Mouse (Mus musculus) embryonic stem cell, embryonic (primary cell): ENCODE data around the gene Tcf25.

Source experiments
- CTCF ChIA-PET, 4 experiments: fragments of 300-600 bp in 2 of 4; fragments of 350-600 bp in 2 of 4; sonication (Branson Sonifier 250); formaldehyde crosslinking; loops; one replicate each; lab custom pipeline; 2022; ENCODE audit warnings: inconsistent platforms in 2 of 4; lab: Charles Lee
- POLR2A ChIA-PET, 4 experiments: fragments of 300-600 bp in 2 of 4; fragments of 350-600 bp in 2 of 4; sonication (Branson Sonifier 250); formaldehyde crosslinking; loops; one replicate each; lab custom pipeline; 2022; ENCODE audit warnings: antibody characterized with exemption in 4 of 4, inconsistent platforms in 1 of 4; lab: Charles Lee

Gene Tcf25

DNA sequence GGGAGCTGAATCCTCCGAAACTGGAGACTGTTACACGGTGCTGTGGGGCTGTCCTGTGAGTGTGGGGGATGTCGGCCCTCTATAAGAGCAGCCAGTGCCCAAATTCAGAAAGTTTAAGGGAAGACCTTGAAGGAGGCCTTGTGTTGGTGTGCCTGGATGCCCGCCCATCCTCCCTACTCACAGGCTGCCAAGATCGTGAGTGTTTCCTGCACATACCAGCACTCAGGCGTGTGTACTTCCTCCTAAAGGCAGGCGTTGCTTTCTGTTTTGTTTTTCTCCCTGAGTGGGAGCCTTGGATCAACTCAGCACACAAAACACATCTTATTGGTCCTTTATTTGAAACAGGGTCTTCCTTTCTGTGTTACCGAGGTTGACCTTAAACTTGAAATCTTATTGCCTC lies 31.3 kb upstream of the Tcf25 start:
- POLR2A ChIA-PET, result interaction anchor here in 3 of 4 experiments (0.5 to 7.1 kb wide), 17 partner anchors 10 to 235 kb away, joined by 3 to 65 read pairs (median 6); partner anchors contain the start of genes Spire2 (in 2 of the 3), Mc1r (in 1 of the 3) and Tcf25 (in 1 of the 3)
- CTCF ChIA-PET, result interaction anchor here in 3 of 4 experiments (0.5 to 2.1 kb wide), 5 partner anchors 11 to 52 kb away, joined by 3 to 10 read pairs (median 6); no protein-coding TSS in a partner anchor

DNA sequence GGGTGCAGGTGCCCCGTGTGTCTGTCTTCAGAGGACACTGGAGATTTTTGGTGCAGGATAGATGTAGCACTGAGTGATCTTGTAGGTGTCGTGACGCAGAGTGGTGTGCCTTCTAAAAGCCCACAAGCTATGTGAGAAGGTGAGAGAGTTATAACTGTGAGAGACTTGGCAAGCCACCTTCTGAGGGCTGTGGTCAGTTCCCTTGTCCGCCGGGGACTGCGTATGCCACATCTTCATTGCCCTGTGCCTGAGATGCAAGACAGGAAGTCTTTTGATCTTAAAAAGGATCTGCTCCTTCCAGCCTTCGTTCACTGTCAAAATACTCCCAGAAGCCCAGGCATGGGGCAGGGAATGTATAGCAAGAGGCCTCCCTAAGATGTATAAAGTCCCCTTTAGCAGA lies 30.6 kb upstream of the Tcf25 start:
- ChIA-PET CTCF (interaction anchor here in 3 of 4 experiments (0.7 to 2.1 kb wide), 10 partner anchors 9 to 70 kb away, joined by 3 to 10 read pairs (median 5); partner anchors contain the start of gene Mc1r (in 1 of the 3)), POLR2A (interaction anchor here in 3 of 4 experiments (0.8 to 7.1 kb wide), 13 partner anchors 8 to 128 kb away, joined by 3 to 65 read pairs (median 6); partner anchors contain the start of genes Tcf25 (in 3 of the 3), Spire2 (in 2 of the 3) and Tubb3 (in 1 of the 3))

DNA sequence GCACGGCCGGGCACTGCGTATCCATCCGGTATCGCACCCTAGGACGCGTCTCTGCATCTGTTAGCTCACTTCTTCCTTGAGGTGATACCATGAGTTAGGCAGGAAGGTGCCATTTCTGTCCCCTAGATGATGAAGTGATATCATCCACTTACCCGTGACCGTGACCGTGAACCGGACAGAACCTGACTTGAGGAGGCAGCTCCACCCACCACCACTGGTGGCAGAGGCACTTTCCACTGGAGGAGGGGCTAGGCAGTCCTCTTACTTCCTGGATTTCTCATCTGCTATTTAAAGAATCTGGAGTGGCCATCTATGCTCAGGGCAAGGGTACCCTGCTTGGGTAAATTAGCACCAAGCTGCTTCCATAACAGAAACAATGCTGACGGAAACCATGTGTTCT lies 30.1 kb upstream of the Tcf25 start:
- CTCF ChIA-PET, result interaction anchor here in 3 of 4 experiments (0.7 to 2.1 kb wide), 12 partner anchors 9 to 69 kb away, joined by 3 to 10 read pairs (median 4); partner anchors contain the start of gene Mc1r (in 1 of the 3)
- POLR2A ChIA-PET, result interaction anchor here in 3 of 4 experiments (0.7 to 7.1 kb wide), 20 partner anchors 9 to 240 kb away, joined by 3 to 65 read pairs (median 3); partner anchors contain the start of genes Tcf25 (in 3 of the 3), Spire2 (in 2 of the 3) and Tubb3 (in 1 of the 3)

DNA sequence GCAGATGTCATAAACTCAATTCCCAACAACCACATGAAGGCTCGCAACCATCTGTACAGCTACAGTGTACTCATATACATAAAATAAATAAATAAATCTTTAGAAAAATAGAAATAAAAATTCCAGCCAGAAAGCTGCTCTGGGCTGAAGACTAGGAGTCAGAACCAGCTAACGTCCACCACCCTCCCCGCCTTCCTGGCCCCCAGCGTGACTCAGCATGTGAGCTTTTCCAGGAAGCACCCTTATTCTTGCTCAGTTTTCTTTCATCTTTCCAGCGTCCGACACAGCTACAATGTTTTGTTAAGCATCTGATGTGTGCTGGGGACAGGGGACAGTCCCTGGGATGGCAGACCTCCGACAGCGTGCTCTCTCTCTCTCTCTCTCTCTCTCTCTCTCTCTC lies 28.4 kb upstream of the Tcf25 start:
- POLR2A ChIA-PET, result interaction anchor here (0.6 to 7.1 kb wide), 9 partner anchors 8 to 403 kb away, joined by 3 to 65 read pairs (median 13); partner anchors contain the start of gene Tcf25 (in 3 of the 4)
- CTCF ChIA-PET, result interaction anchor here in 3 of 4 experiments (0.6 to 1.9 kb wide), 6 partner anchors 22 to 132 kb away, joined by 3 to 15 read pairs (median 4); partner anchors contain the start of genes Chmp1a (in 1 of the 3), Mc1r (in 1 of the 3) and Spata33 (in 1 of the 3)

DNA sequence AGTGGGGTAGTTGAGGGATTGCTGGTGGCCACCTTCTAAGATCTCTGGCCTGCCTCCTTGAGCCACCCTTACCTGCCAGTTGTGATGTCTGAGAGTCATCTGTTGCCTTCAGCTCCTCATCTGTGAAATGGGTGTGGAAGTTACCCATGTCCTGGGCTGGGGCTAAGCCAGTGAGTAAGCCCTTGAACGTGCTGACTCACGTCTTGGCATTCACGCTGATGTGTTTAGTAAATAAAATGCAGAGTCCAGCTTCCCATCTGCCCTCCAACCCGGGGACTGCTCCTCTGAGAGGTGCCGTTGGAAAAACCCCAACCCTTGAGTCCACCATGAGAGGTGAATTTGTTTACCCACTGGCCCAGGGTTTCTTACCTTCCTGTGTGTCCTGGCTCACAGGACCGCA lies 27.7 kb upstream of the Tcf25 start:
- CTCF ChIA-PET, result interaction anchor here in 2 of 4 experiments (0.9 to 1.2 kb wide), 2 partner anchors 23 to 62 kb away, joined by 3 to 5 read pairs; partner anchors contain the start of gene Mc1r (in 1 of the 2)
- POLR2A ChIA-PET, result no interaction called here

- POLR2A ChIA-PET, result interaction anchor here in 1 of 4 experiments (0.5 to 1.5 kb wide), 5 partner anchors 8 to 107 kb away, joined by 3 to 6 read pairs (median 3); no protein-coding TSS in a partner anchor
These were observed 26.3 kb upstream of the Tcf25 start for GRCm38 (mm10) chr8:123347293-123347692.

GRCm38 (mm10) chr8:123348237-123348843 lies 25.2 kb upstream of the Tcf25 start:
- ChIA-PET POLR2A (interaction anchor here in 2 of 4 experiments (0.7 to 1.5 kb wide), 4 partner anchors 9 to 106 kb away, joined by 3 to 6 read pairs (median 4); no protein-coding TSS in a partner anchor), CTCF (interaction anchor here in 3 of 4 experiments (0.6 to 1.1 kb wide), 5 partner anchors 9 to 468 kb away, joined by 3 to 6 read pairs (median 3); partner anchors contain the start of gene Mc1r (in 1 of the 3))

More at GRCm38 (mm10) chr8:123347293-123347692, 26.3 kb upstream of the Tcf25 start:
- CTCF ChIA-PET, result interaction anchor here in 1 of 4 experiments (0.8 kb wide), 1 partner anchor 12 kb away, joined by 3 read pairs; no protein-coding TSS in a partner anchor

DNA sequence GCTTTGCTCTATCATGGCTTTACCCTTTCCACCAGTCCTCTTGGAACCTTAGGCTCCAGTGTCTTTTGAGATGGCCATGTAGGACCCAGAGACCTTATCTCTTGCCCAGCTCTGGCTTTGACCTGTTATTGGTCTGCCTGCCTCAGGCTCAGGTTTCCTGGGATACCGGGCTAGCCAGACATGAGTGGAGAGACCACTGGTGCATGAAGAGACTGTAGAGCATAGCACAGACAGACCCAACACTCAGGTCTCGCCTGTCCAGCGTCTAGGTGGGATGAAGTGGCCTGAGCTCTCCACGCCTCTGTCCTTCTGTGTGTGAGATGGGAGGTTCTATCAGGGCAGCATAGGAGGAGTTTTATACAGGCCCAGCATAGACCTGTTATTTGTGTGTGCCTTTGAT lies 24.5 kb upstream of the Tcf25 start:
- POLR2A ChIA-PET, result no interaction called here
- CTCF ChIA-PET, result interaction anchor here in 2 of 4 experiments (0.6 to 1.1 kb wide), 3 partner anchors 26 to 468 kb away, joined by 3 to 6 read pairs (median 5); no protein-coding TSS in a partner anchor

DNA sequence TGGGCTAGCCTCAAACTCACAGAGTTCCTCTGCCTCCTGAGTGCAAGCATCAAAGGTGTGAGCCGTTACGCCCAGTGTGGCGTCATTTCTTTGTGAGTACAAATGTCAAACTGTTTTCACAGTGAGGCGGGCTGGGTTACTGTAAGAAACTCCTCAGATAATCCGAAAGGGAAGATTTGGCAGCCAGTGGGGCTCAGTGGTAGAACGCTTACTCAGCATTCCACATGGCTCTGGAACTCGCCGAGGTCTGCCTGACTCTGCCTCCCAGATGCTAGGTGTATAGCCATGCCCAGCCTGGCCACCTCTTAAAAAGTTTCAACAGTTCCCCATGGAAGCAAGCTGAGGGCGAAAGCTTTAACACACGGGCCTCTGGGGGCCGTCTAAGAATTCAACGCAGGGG lies 21.4 kb upstream of the Tcf25 start:
- POLR2A ChIA-PET, result interaction anchor here in 3 of 4 experiments (0.6 to 7.5 kb wide), 7 partner anchors 8 to 20 kb away, joined by 3 to 65 read pairs (median 4); no protein-coding TSS in a partner anchor

DNA sequence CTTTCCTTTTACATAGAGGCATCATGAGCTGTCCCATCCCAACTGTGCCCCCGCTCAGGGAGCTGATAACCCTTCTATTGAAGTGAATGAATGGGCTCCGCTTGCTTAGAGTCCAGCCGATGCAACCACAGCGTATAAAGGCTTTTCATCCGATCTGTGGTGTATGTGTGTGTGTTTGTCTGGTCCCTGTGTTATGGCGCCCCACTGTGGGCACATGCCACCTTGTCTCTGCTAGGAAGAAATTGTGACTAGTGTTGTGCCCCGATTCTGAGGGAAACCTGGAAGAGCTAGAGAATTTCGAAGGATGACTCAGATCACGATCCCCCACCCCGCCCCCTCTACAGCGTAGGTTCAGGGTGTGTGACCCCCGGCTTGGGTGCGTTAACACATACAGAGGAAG lies 20.8 kb upstream of the Tcf25 start:
- CTCF ChIA-PET, result interaction anchor here (0.6 to 2.0 kb wide), 26 partner anchors 8 to 746 kb away, joined by 3 to 14 read pairs (median 4); partner anchors contain the start of genes Mc1r (in 2 of the 4), Chmp1a (in 1 of the 4), Spata2l (in 1 of the 4) and Spata33 (in 1 of the 4)
- POLR2A ChIA-PET, result interaction anchor here (0.6 to 7.5 kb wide), 13 partner anchors 8 to 109 kb away, joined by 3 to 65 read pairs (median 4); partner anchors contain the start of gene Tcf25 (in 1 of the 4)

More for the DNA sequence above, 21.4 kb upstream of the Tcf25 start:
- CTCF ChIA-PET, result interaction anchor here (0.5 to 1.6 kb wide), 8 partner anchors 8 to 140 kb away, joined by 4 to 10 read pairs (median 4); partner anchors contain the start of genes Chmp1a (in 1 of the 4) and Spata33 (in 1 of the 4)

- ChIA-PET POLR2A (interaction anchor here (0.6 to 7.5 kb wide), 15 partner anchors 8 to 108 kb away, joined by 3 to 65 read pairs (median 4); partner anchors contain the start of gene Tcf25 (in 1 of the 4)), CTCF (interaction anchor here (0.6 to 2.0 kb wide), 26 partner anchors 8 to 747 kb away, joined by 3 to 14 read pairs (median 4); partner anchors contain the start of genes Mc1r (in 2 of the 4), Chmp1a (in 1 of the 4), Spata2l (in 1 of the 4) and Spata33 (in 1 of the 4))
These were observed 20.3 kb upstream of the Tcf25 start for GRCm38 (mm10) chr8:123353216-123353615.

DNA sequence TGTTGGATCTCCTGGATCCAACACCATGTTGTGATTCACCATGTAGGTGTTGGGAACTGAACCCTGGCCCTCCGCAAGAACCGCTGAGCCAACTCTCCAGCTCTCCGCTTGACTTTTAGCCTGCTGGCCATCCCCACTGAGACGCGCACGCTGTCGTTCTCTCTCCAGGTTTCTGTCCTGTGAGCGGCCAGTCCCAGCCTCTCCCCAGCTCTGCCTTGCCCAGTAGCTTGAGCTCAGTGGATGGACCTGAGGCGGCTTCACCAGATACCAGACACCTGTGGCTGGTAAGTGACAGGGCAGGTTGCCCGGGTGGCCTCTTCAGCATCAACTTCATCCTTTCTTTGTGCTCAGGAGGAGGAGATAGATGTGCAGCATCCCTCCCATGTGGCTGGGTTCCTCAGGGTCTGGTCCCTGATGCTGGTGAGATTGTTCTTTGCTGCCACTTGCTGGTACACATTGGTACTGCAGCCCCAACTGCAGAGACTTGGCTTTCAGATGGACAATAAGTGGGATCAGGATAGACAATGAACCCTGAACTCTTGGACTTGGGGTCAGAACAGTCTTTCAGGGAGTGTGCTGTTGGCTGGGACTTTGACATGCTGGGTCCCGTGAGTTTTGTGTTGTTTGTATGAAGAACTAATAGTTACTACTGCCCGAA lies 12.3 kb upstream of the Tcf25 start:
- ChIA-PET CTCF (interaction anchor here (0.5 to 2.8 kb wide), 15 partner anchors 8 to 96 kb away, joined by 3 to 11 read pairs (median 3); no protein-coding TSS in a partner anchor), POLR2A (interaction anchor here in 3 of 4 experiments (0.5 to 6.2 kb wide), 7 partner anchors 9 to 627 kb away, joined by 3 to 53 read pairs (median 5); partner anchors contain the start of genes Chmp1a (in 1 of the 3), Spata33 (in 1 of the 3) and Tcf25 (in 1 of the 3))

DNA sequence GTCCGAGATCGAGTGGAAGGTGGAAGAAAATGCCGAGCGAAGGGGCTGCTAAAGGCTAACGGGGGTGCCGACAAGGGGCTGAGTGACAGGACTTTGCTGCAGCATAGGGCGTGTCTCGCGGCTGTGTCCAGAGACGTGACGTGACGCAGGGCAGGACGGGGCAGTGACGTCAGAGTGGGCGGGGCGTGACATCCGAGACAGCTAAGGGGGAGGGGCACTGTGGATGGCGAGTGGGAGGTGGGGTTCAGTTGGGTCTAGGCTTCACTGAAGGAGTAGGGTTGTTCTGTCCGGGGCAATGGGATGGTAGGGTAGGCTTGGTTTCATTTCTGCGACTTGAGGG lies 656 bp downstream of the Tcf25 start:
- POLR2A ChIA-PET, result interaction anchor here (0.6 to 8.1 kb wide), 42 partner anchors 9 to 575 kb away, joined by 3 to 53 read pairs (median 7); partner anchors contain the start of genes Spire2 (in 3 of the 4), Afg3l1 (in 2 of the 4), Mc1r (in 2 of the 4) and Spata2l (in 2 of the 4)
- CTCF ChIA-PET, result interaction anchor here (0.6 to 2.9 kb wide), 13 partner anchors 11 to 395 kb away, joined by 3 to 19 read pairs (median 4); partner anchors contain the start of gene Mc1r (in 1 of the 4)

DNA sequence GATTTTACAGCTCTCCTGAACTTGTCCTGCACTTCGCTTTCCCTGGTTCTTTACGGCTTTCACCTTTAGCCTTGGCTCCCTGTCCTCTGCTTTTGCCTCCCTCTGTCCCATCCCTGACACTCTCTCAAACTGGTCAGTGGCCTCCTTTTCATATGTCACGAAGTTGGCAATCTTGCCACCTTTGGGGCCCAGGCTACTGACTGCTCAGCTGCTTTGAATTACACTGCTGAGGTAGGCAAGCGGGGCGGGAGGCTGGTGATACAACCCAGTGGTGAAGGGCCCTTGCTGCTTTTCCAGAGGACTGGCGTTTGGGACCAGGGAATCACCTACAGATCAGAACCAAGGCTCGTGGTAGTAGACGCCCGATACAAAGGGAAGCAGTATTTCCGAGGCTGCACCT lies 2.1 kb downstream of the Tcf25 start:
- CTCF ChIA-PET, result interaction anchor here (1.2 to 2.9 kb wide), 11 partner anchors 9 to 143 kb away, joined by 3 to 19 read pairs (median 5); partner anchors contain the start of genes Mc1r (in 3 of the 4) and Gas8 (in 1 of the 4)

DNA sequence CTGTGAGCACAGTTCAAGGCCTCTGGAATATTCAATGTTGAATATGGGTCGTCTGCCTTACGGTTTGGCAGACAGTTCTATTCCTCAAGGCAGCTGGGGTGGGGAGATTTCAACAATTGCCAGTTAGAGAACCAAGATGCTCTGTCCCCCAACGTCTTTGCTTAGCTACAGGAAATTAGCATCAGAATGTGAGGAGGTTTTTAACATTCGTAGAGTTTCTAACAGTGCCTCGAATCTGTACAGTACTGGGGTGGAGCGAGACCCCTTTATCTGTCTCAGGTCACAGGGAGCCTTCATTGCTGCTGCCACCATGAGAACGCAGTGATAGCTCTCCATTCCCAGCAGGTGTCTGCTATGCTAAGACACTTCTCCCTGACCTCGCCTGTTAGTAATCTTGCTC lies 2.6 kb downstream of the Tcf25 start:
- POLR2A ChIA-PET, result interaction anchor here in 3 of 4 experiments (0.6 to 8.1 kb wide), 27 partner anchors 8 to 466 kb away, joined by 3 to 53 read pairs (median 4); partner anchors contain the start of genes Mc1r (in 3 of the 3), Vps9d1 (in 1 of the 3) and Zfp276 (in 1 of the 3)
- CTCF ChIA-PET, result interaction anchor here (1.0 to 2.9 kb wide), 11 partner anchors 9 to 142 kb away, joined by 3 to 19 read pairs (median 5); partner anchors contain the start of genes Mc1r (in 3 of the 4) and Gas8 (in 1 of the 4)

More for the DNA sequence above, 2.1 kb downstream of the Tcf25 start:
- POLR2A ChIA-PET, result interaction anchor here in 3 of 4 experiments (0.6 to 8.1 kb wide), 27 partner anchors 8 to 466 kb away, joined by 3 to 53 read pairs (median 3); partner anchors contain the start of genes Mc1r (in 2 of the 3), Vps9d1 (in 1 of the 3) and Zfp276 (in 1 of the 3)

DNA sequence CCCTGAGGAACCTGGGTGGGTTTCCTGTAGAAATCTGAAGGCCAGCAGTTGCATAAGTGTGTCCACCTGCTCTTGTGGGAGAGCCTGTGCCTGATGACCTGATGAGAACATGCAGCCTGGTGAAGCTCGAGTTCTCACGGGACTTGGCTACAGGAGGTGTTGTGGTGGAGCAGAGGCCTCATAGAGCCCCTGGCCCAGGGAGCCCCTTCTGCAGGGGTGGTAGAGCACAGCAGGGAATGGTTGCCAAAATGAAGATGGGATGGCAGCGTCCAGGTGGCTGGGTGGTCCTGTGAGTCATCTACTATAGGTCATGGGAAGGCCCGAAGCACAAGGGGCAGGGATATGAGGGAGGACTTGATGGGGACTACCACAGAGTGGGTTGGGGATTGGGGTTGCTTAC lies 8.2 kb downstream of the Tcf25 start:
- ChIA-PET CTCF (interaction anchor here in 1 of 4 experiments (1.0 kb wide), 1 partner anchor 25 kb away, joined by 4 read pairs; the partner anchor contains the start of gene Mc1r), POLR2A (interaction anchor here in 3 of 4 experiments (1.0 to 3.3 kb wide), 11 partner anchors 8 to 65 kb away, joined by 3 to 13 read pairs (median 7); partner anchors contain the start of genes Mc1r (in 1 of the 3) and Tcf25 (in 1 of the 3))
